Mouse (Mus musculus) CH12.LX (cell line): ENCODE data around the gene 6430548M08Rik. TPM values are rescaled to one million over a fixed set of nuclear protein-coding genes. Genes with fewer than 3 reads are reported as not detected.

Experiments used
- DNase-seq: peaks from one replicate; pipeline ENCODE4 v3.0.0-alpha.2; 2013; ENCODE audit errors: extremely low read depth
- H3K27ac ChIP-seq: 2 replicates; pipeline ENCODE4 v1.5.1; 2012; ENCODE audit warnings: low read depth, mild to moderate bottlenecking, control low read depth, moderate library complexity; ENCODE audit not compliant: insufficient read depth
- H3K27me3 ChIP-seq: replicated peaks from 2 replicates; pipeline ENCODE3; 2012; ENCODE audit warnings: inconsistent platforms
- H3K36me3 ChIP-seq, 2 experiments: replicated peaks in 1 of 2; 2 replicates each; pipeline versions ENCODE3 to v1.6.1; 2012; ENCODE audit warnings: inconsistent platforms in 1 of 2, low read length in 1 of 2, mild to moderate bottlenecking in 1 of 2, mixed read lengths in 1 of 2, moderate library complexity in 1 of 2; ENCODE audit not compliant: control insufficient read depth in 1 of 2, insufficient read depth in 1 of 2
- H3K4me1 ChIP-seq, 2 experiments: 2 replicates each; pipeline ENCODE4 v1.6.1; 2012; ENCODE audit warnings: inconsistent platforms in 1 of 2, moderate library complexity in 1 of 2; ENCODE audit not compliant: insufficient read depth in 2 of 2, control insufficient read depth in 1 of 2
- H3K4me2 ChIP-seq: 2 replicates; pipeline ENCODE4 v1.6.1; 2012; ENCODE audit warnings: low read depth, mild to moderate bottlenecking, control low read depth; ENCODE audit not compliant: poor library complexity, insufficient read depth, severe bottlenecking
- H3K4me3 ChIP-seq, 3 experiments: fragments of 150-350 bp in 1 of 3; sonication (generic) in 1 of 3; replicated peaks in 1 of 3; 2 replicates each; pipeline versions ENCODE3 to v1.5.1; 2011 to 2012; ENCODE audit warnings: low read depth in 2 of 3, low read length in 2 of 3, mild to moderate bottlenecking in 2 of 3, moderate library complexity in 2 of 3, control low read depth in 1 of 3, improper control_type of control experiment in 1 of 3, inconsistent platforms in 1 of 3, mixed read lengths in 1 of 3; ENCODE audit not compliant: poor library complexity in 1 of 3
- H3K79me2 ChIP-seq: replicated peaks from 2 replicates; pipeline ENCODE4 v1.6.1; 2012; ENCODE audit warnings: mild to moderate bottlenecking, moderate library complexity; ENCODE audit not compliant: control insufficient read depth, poor library complexity, insufficient read depth, severe bottlenecking; ENCODE audit errors: extremely low read depth
- H3K9ac ChIP-seq: 2 replicates; pipeline ENCODE4 v1.6.1; 2012; ENCODE audit warnings: low read depth, mild to moderate bottlenecking, control low read depth, moderate library complexity; ENCODE audit not compliant: insufficient read depth
- H3K9me3 ChIP-seq: replicated peaks from 2 replicates; pipeline ENCODE3; 2012; ENCODE audit warnings: low read length, inconsistent platforms, mixed read lengths
- BHLHE40 ChIP-seq: IDR thresholded peaks from 2 replicates; pipeline ENCODE4 v1.6.1; 2011; ENCODE audit warnings: mild to moderate bottlenecking, low read depth, low read length, improper control_type of control experiment
- CHD1 ChIP-seq: IDR thresholded peaks from 2 replicates; pipeline ENCODE4 v1.6.1; 2012; ENCODE audit warnings: low read depth, low read length, improper control_type of control experiment, inconsistent platforms
- CHD2 ChIP-seq: IDR thresholded peaks from 2 replicates; pipeline ENCODE4 v1.6.1; 2011; ENCODE audit warnings: low read length, improper control_type of control experiment
- CTCF ChIP-seq, 2 experiments: IDR thresholded peaks in 1 of 2; conservative IDR thresholded peaks in 1 of 2; 2 replicates each; pipeline ENCODE4 v1.5.1; 2011 to 2012; ENCODE audit warnings: low read depth in 2 of 2, low read length in 2 of 2, improper control_type of control experiment in 1 of 2, inconsistent platforms in 1 of 2, mild to moderate bottlenecking in 1 of 2, moderate library complexity in 1 of 2
- E2F4 ChIP-seq: IDR thresholded peaks from 2 replicates; pipeline ENCODE4 v1.6.1; 2011; ENCODE audit warnings: low read depth, low read length, improper control_type of control experiment; ENCODE audit not compliant: insufficient replicate concordance
- ELF1 ChIP-seq: IDR thresholded peaks from 2 replicates; pipeline ENCODE4 v1.6.1; 2014; ENCODE audit warnings: low read depth, mild to moderate bottlenecking, inconsistent platforms, low read length, improper control_type of control experiment
- EP300 ChIP-seq: IDR thresholded peaks from 2 replicates; pipeline ENCODE4 v1.6.1; 2011; ENCODE audit warnings: low read length, improper control_type of control experiment
- GABPA ChIP-seq: IDR thresholded peaks from 2 replicates; pipeline ENCODE4 v1.6.1; 2012; ENCODE audit warnings: low read depth, low read length, improper control_type of control experiment, inconsistent platforms; ENCODE audit not compliant: insufficient replicate concordance
- HCFC1 ChIP-seq: IDR thresholded peaks from 2 replicates; pipeline ENCODE4 v1.6.1; 2012; ENCODE audit warnings: low read depth, mild to moderate bottlenecking, inconsistent platforms, low read length, improper control_type of control experiment
- IRF4 ChIP-seq: IDR thresholded peaks from 2 replicates; pipeline ENCODE4 v1.6.1; 2014; ENCODE audit warnings: low read depth, mild to moderate bottlenecking, inconsistent platforms, low read length, improper control_type of control experiment
- JUN ChIP-seq: IDR thresholded peaks from 2 replicates; pipeline ENCODE4 v1.6.1; 2011; ENCODE audit warnings: low read depth, mild to moderate bottlenecking, low read length, improper control_type of control experiment, moderate library complexity; ENCODE audit not compliant: insufficient read depth
- JUND ChIP-seq: conservative IDR thresholded peaks from 2 replicates; pipeline ENCODE4 v1.6.1; 2011; ENCODE audit warnings: low read depth, low read length, improper control_type of control experiment
- KAT2A ChIP-seq: IDR thresholded peaks from 2 replicates; pipeline ENCODE4 v1.6.1; 2012; ENCODE audit warnings: low read length, improper control_type of control experiment, inconsistent platforms; ENCODE audit not compliant: insufficient replicate concordance
- MAFK ChIP-seq: IDR thresholded peaks from 2 replicates; pipeline ENCODE4 v1.6.1; 2011; ENCODE audit warnings: low read length, improper control_type of control experiment; ENCODE audit not compliant: insufficient replicate concordance
- MAX ChIP-seq: IDR thresholded peaks from 2 replicates; pipeline ENCODE4 v1.6.1; 2011; ENCODE audit warnings: low read length, improper control_type of control experiment
- MAZ ChIP-seq: IDR thresholded peaks from 2 replicates; pipeline ENCODE4 v1.6.1; 2012; ENCODE audit warnings: low read depth, mild to moderate bottlenecking, inconsistent platforms, low read length, improper control_type of control experiment, moderate library complexity
- MXI1 ChIP-seq: IDR thresholded peaks from 2 replicates; pipeline ENCODE4 v1.6.1; 2011; ENCODE audit warnings: mild to moderate bottlenecking, low read depth, low read length, improper control_type of control experiment
- MYC ChIP-seq: IDR thresholded peaks from 2 replicates; pipeline ENCODE4 v1.6.1; 2011; ENCODE audit warnings: low read depth, mild to moderate bottlenecking, improper control_type of control experiment, low read length
- NELFE ChIP-seq: IDR thresholded peaks from 2 replicates; pipeline ENCODE4 v1.6.1; 2011; ENCODE audit warnings: low read depth, low read length, improper control_type of control experiment
- NRF1 ChIP-seq: IDR thresholded peaks from 2 replicates; pipeline ENCODE4 v1.6.1; 2014; ENCODE audit warnings: low read depth, mild to moderate bottlenecking, inconsistent platforms, low read length, improper control_type of control experiment, moderate library complexity
- PAX5 ChIP-seq: IDR thresholded peaks from 2 replicates; pipeline ENCODE4 v1.6.1; 2012; ENCODE audit warnings: low read length, inconsistent platforms, mixed read lengths
- POLR2A ChIP-seq: IDR thresholded peaks from 2 replicates; pipeline ENCODE4 v1.6.1; 2011; ENCODE audit warnings: low read depth, mild to moderate bottlenecking, improper control_type of control experiment, low read length
- RAD21 ChIP-seq: IDR thresholded peaks from 2 replicates; pipeline ENCODE4 v1.6.1; 2011; ENCODE audit warnings: low read depth, mild to moderate bottlenecking, low read length, improper control_type of control experiment, moderate library complexity
- RCOR1 ChIP-seq: conservative IDR thresholded peaks from 2 replicates; pipeline ENCODE4 v1.6.1; 2012; ENCODE audit warnings: low read depth, mild to moderate bottlenecking, inconsistent platforms, low read length, improper control_type of control experiment
- SIN3A ChIP-seq: IDR thresholded peaks from 2 replicates; pipeline ENCODE4 v1.6.1; 2012; ENCODE audit warnings: low read length, improper control_type of control experiment, inconsistent platforms
- SMC3 ChIP-seq: IDR thresholded peaks from 2 replicates; pipeline ENCODE4 v1.6.1; 2011; ENCODE audit warnings: low read depth, low read length, improper control_type of control experiment
- TBP ChIP-seq: conservative IDR thresholded peaks from 2 replicates; pipeline ENCODE4 v1.6.1; 2011; ENCODE audit warnings: low read depth, low read length, improper control_type of control experiment
- TCF12 ChIP-seq: IDR thresholded peaks from 2 replicates; pipeline ENCODE4 v1.6.1; 2014; ENCODE audit warnings: low read depth, mild to moderate bottlenecking, inconsistent platforms, low read length, improper control_type of control experiment
- UBTF ChIP-seq: IDR thresholded peaks from 2 replicates; pipeline ENCODE4 v1.6.1; 2012; ENCODE audit warnings: low read depth, mild to moderate bottlenecking, inconsistent platforms, low read length, improper control_type of control experiment, moderate library complexity
- USF2 ChIP-seq: conservative IDR thresholded peaks from 2 replicates; pipeline ENCODE4 v1.6.1; 2011; ENCODE audit warnings: low read depth, low read length, improper control_type of control experiment
- ZC3H11A ChIP-seq: IDR thresholded peaks from 2 replicates; pipeline ENCODE4 v1.6.1; 2012; ENCODE audit warnings: low read depth, mild to moderate bottlenecking, inconsistent platforms, low read length, improper control_type of control experiment
- ZKSCAN1 ChIP-seq: IDR thresholded peaks from 2 replicates; pipeline ENCODE4 v1.6.1; 2012; ENCODE audit warnings: low read depth, inconsistent platforms, low read length, improper control_type of control experiment, borderline replicate concordance
- ZMIZ1 ChIP-seq: IDR thresholded peaks from 2 replicates; pipeline ENCODE4 v1.6.1; 2012; ENCODE audit warnings: low read depth, mild to moderate bottlenecking, inconsistent platforms, low read length, improper control_type of control experiment
- ZNF384 ChIP-seq: IDR thresholded peaks from 2 replicates; pipeline ENCODE4 v1.6.1; 2012; ENCODE audit warnings: low read depth, low read length, improper control_type of control experiment, inconsistent platforms
- dilution Hi-C: fragments of 300-500 bp; cut with MboI; formaldehyde crosslinking; loops from 2 replicates; pipeline ENCODE4 v1.14.3; 2020; ENCODE audit warnings: low sequenced_read_pairs; ENCODE audit not compliant: extremely low pct_unique_long_range_greater_than_20kb, extremely low pct_ligation_motif_present
- in situ Hi-C: fragments of 300-500 bp; cut with MboI; formaldehyde crosslinking; loops from 3 replicates; pipeline ENCODE4 v1.14.3; 2019; ENCODE audit warnings: low sequenced_read_pairs, low pct_ligation_motif_present, low pct_unique_long_range_greater_than_20kb, mixed read lengths
- polyA plus RNA-seq: library from polyadenylated mRNA; unstranded; fragments of >175 nt; gene quantifications from 2 replicates; pipeline ENCODE4 v1.2.1, GENCODE M21; 2012; ENCODE audit warnings: low read depth; ENCODE audit not compliant: insufficient read length
- total RNA-seq, 2 experiments: library from RNA; depleted of rRNA; stranded (reverse); fragments of 300-350 nt in 1 of 2; fragments of >200 nt in 1 of 2; gene quantifications; 2 replicates each; pipeline ENCODE4 v1.2.3; 2012 to 2014

Gene 6430548M08Rik
- total and polyA plus RNA-seq, 3 experiments: 0.13 TPM; not detected in 2

GRCm38 (mm10) chr8:120075347-120075746, 38.6 kb upstream of the 6430548M08Rik start:
- DNase-seq: no peak

GRCm38 (mm10) chr8:120078080-120078479, 35.9 kb upstream of the 6430548M08Rik start:
- in situ Hi-C loops (loop anchor here (5.0 kb wide), 1 partner anchor 131 kb away; no protein-coding TSS in a partner anchor), dilution Hi-C loops (no loop called here)
- Histone ChIP-seq H3K4me1 (peaks cover 19 to 37% of the 10 kb centered on the region in 2 experiments), H3K36me3 (peaks cover 13 to 23% of the 10 kb centered on the region in 2 experiments), H3K9ac (no peak overlapping the region), H3K27ac (no peak overlapping the region), H3K4me2 (no peak overlapping the region), H3K27me3 (peaks cover 39% of the 10 kb centered on the region), H3K79me2 (no peaks in the 10 kb centered on the region), H3K4me3 (no peak overlapping the region), H3K9me3 (no peaks in the 10 kb centered on the region)
- DNase-seq: peak; percentile 66
- no peak for TF ChIP-seq MYC
- peak; percentile 71 for TF ChIP-seq SMC3
- no peak for TF ChIP-seq ZKSCAN1
- no peak for TF ChIP-seq NELFE
- no peak for TF ChIP-seq MAFK
- no peak for TF ChIP-seq POLR2A
- TF ChIP-seq MXI1: no peak
- TF ChIP-seq JUND: no peak
- TF ChIP-seq ELF1: peak; percentile 30; the same call in 1 of the 2 replicates
- TF ChIP-seq SIN3A: no peak
- no peak for TF ChIP-seq GABPA
- no peak for TF ChIP-seq CHD1
- no peak for TF ChIP-seq ZMIZ1
- no peak for TF ChIP-seq HCFC1
- no peak for TF ChIP-seq E2F4
- TF ChIP-seq BHLHE40: no peak
- TF ChIP-seq RAD21: peak; percentile 61
- TF ChIP-seq CHD2: no peak
- no peak for TF ChIP-seq TCF12
- TF ChIP-seq MAX: no peak
- TF ChIP-seq TBP: no peak
- TF ChIP-seq EP300: no peak
- no peak for TF ChIP-seq PAX5
- no peak for TF ChIP-seq MAZ
- TF ChIP-seq ZNF384: no peak
- TF ChIP-seq CTCF (conservative IDR thresholded peaks at IDR 0.05 in 1 of 2, IDR thresholded peaks at IDR 0.05 in 1 of 2; ENCODE audit: low read depth in 2 of 2, low read length in 2 of 2): peak; percentile 36 to 78
- no peak for TF ChIP-seq JUN
- no peak for TF ChIP-seq RCOR1
- no peak for TF ChIP-seq IRF4
- TF ChIP-seq KAT2A: no peak
- TF ChIP-seq NRF1: no peak
- no peak for TF ChIP-seq UBTF
- no peak for TF ChIP-seq USF2
- no peak for TF ChIP-seq ZC3H11A

More at GRCm38 (mm10) chr8:120075347-120075746, 38.6 kb upstream of the 6430548M08Rik start:
- Histone ChIP-seq H3K27me3 (peaks cover 63% of the 10 kb centered on the region), H3K9ac (no peak overlapping the region), H3K4me1 (peaks cover 0 to 14% of the 10 kb centered on the region in 2 experiments; a peak in 2 of 4 replicates), H3K4me2 (no peak overlapping the region), H3K4me3 (no peak overlapping the region), H3K27ac (no peak overlapping the region), H3K9me3 (no peaks in the 10 kb centered on the region), H3K36me3 (peaks cover 0 to 2% of the 10 kb centered on the region in 2 experiments), H3K79me2 (no peaks in the 10 kb centered on the region)
- dilution Hi-C loops: no loop called here
- in situ Hi-C loops: loop anchor here (5.0 kb wide), 1 partner anchor 128 kb away; no protein-coding TSS in a partner anchor
- TF ChIP-seq ZMIZ1: no peak
